Mouse (Mus musculus): ENCODE measurements around the gene Cwf19l1. TPM values are rescaled to one million over a fixed set of nuclear protein-coding genes. Genes with fewer than 3 reads are reported as not detected.
"Not testable (repeated sequence)": the region's sequence is repeated elsewhere in the genome, so short reads cannot be mapped to it uniquely, and the experiment has no call there.

The Cwf19l1 gene
- total RNA-seq (2021), result 10 to 100 TPM; 20.6 to 21.3 TPM
- long read RNA-seq, transcript Cwf19l1-201 (14 exons, 3,581 nt), result major isoform, 9 of 16 reads
- long read RNA-seq, partial matches to known transcripts, result 2 of 16 reads
- long read RNA-seq, other reads (novel, unspliced or antisense), result 5 of 16 reads

GRCm38 (mm10) chr19:44135072-44135959 is at the start of gene Cwf19l1:
TSS of gene Cwf19l1 (minus strand) at chr19:44135876.
- DNase-seq (ENCODE audit: low spot score in 2 of 2), result peak; percentile 83 to 94

GRCm38 (mm10) chr19:44183968-44184367 is 48.3 kb upstream of the Cwf19l1 start:
- DNase-seq (ENCODE audit: low spot score in 2 of 2), result no peak

- DNase-seq (ENCODE audit: low spot score in 2 of 2), result no peak
Measured at GRCm38 (mm10) chr19:44180502-44180901, 44.8 kb upstream of the Cwf19l1 start.

GRCm38 (mm10) chr19:44176741-44177140 is 41.1 kb upstream of the Cwf19l1 start:
- DNase-seq (ENCODE audit: low spot score in 2 of 2), result no peak

- DNase-seq (ENCODE audit: low spot score in 2 of 2), result no peak
Measured at GRCm38 (mm10) chr19:44174835-44175234, 39.2 kb upstream of the Cwf19l1 start.

GRCm38 (mm10) chr19:44161515-44161914 is 25.8 kb upstream of the Cwf19l1 start:
- DNase-seq (ENCODE audit: low spot score in 2 of 2), result no peak

- no peak for DNase-seq (ENCODE audit: low spot score in 2 of 2)
Measured at GRCm38 (mm10) chr19:44159386-44159785, 23.7 kb upstream of the Cwf19l1 start.

- DNase-seq (ENCODE audit: low spot score in 2 of 2), result no peak
Measured at GRCm38 (mm10) chr19:44157005-44157404, 21.3 kb upstream of the Cwf19l1 start.

GRCm38 (mm10) chr19:44153781-44154180 is 18.1 kb upstream of the Cwf19l1 start:
- no peak for DNase-seq (ENCODE audit: low spot score in 2 of 2)

- no peak for DNase-seq (ENCODE audit: low spot score in 2 of 2)
Measured at GRCm38 (mm10) chr19:44148991-44149390, 13.3 kb upstream of the Cwf19l1 start.

- no peak for DNase-seq (ENCODE audit: low spot score in 2 of 2)
Measured at GRCm38 (mm10) chr19:44148345-44148744, 12.7 kb upstream of the Cwf19l1 start.

- DNase-seq (ENCODE audit: low spot score in 2 of 2), result no peak
Measured at GRCm38 (mm10) chr19:44146951-44147350, 11.3 kb upstream of the Cwf19l1 start.

- DNase-seq (ENCODE audit: low spot score in 2 of 2), result no peak
Measured at GRCm38 (mm10) chr19:44146568-44146879, 10.8 kb upstream of the Cwf19l1 start.

- DNase-seq (ENCODE audit: low spot score in 2 of 2), result peak; percentile 87 to 93
Measured at GRCm38 (mm10) chr19:44145702-44146567, 10.3 kb upstream of the Cwf19l1 start, which contains the start of gene Bloc1s2. TSS of gene Bloc1s2 (minus strand) at chr19:44146446.

GRCm38 (mm10) chr19:44144366-44144765 is 8.7 kb upstream of the Cwf19l1 start:
- DNase-seq (ENCODE audit: low spot score in 2 of 2), result no peak

GRCm38 (mm10) chr19:44135960-44136485 is 347 bp upstream of the Cwf19l1 start:
- no peak for DNase-seq (ENCODE audit: low spot score in 2 of 2)

GRCm38 (mm10) chr19:44132917-44133316 is 2.8 kb downstream of the Cwf19l1 start:
- no peak for DNase-seq (ENCODE audit: low spot score in 2 of 2)

- DNase-seq (ENCODE audit: low spot score in 2 of 2), result no peak
Measured at GRCm38 (mm10) chr19:44128560-44128959, 7.1 kb downstream of the Cwf19l1 start.

- no peak for DNase-seq (ENCODE audit: low spot score in 2 of 2)
Measured at GRCm38 (mm10) chr19:44127729-44128497, 7.8 kb downstream of the Cwf19l1 start.

GRCm38 (mm10) chr19:44121137-44121536 is 14.5 kb downstream of the Cwf19l1 start:
- DNase-seq (ENCODE audit: low spot score in 2 of 2), result no peak

GRCm38 (mm10) chr19:44120686-44121085 is 15.0 kb downstream of the Cwf19l1 start:
- DNase-seq (ENCODE audit: low spot score in 2 of 2), result not testable (repeated sequence)
